Mouse (Mus musculus) G1E-ER4 (cell line): ENCODE measurements around the gene Mmp14. TPM values are rescaled to one million over a fixed set of nuclear protein-coding genes. Genes with fewer than 3 reads are reported as not detected.

Experiments
- GATA1 ChIP-seq: IDR thresholded peaks from one replicate; pipeline ENCODE4 v1.8.0; 2012; ENCODE audit warnings: low read length, inconsistent platforms
- polyA plus RNA-seq: library from polyadenylated mRNA; stranded (reverse); fragments of >175 nt; gene quantifications from 2 replicates; pipeline ENCODE4 v1.2.3, GENCODE M21; 2012

Gene Mmp14
- polyA plus RNA-seq, 1 experiment: 178 TPM

GRCm38 (mm10) chr14:54442548-54442947 lies 11.1 kb downstream of the Mmp14 start:
- TF ChIP-seq GATA1: no peak

DNA sequence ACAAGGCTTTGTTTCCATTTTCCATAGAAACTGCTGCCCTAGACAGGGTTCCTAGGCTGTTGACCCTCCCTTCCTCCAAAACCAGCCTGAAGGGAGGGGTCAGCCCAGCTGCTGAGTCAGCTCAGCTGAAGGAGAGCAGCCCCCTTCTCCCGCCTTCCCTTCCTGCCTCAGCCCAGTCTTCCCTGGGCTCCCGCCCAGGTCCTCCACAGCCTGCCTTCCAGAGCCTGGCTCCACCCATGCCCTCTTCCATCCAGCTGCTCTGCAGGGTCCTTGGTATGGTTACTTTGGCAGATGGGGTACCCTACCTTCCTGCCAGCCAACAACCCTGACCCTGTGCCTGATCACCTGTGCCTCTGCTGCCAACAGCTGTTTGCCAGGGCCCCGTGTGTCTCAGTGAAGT lies 11.8 kb downstream of the Mmp14 start:
- no peak for TF ChIP-seq GATA1

GRCm38 (mm10) chr14:54443712-54444618 lies 12.6 kb downstream of the Mmp14 start:
- no peak for TF ChIP-seq GATA1

- TF ChIP-seq GATA1: no peak
Measured at GRCm38 (mm10) chr14:54445476-54445875, 14.1 kb downstream of the Mmp14 start.

DNA sequence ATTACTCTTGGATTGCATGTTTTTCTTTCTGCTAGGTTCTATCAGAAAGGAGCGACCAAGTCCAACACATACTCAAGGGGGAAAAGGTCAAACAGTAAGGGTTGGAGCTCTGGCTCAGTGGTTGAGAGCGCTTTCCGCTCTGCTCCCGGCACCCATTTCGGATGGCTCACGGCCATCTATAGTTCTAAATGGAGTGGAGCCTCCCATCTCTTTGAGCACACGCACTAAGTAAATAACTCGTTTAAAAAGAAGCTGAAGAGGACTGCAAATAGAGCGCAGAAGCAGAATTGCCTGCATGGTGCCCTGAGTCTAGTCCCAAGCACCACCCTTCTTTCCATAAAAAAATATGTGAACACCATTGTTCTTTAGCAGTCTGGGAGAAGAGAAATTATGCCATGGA lies 22.2 kb downstream of the Mmp14 start:
- TF ChIP-seq GATA1: no peak

GRCm38 (mm10) chr14:54454669-54455528 lies 23.5 kb downstream of the Mmp14 start:
- TF ChIP-seq GATA1: no peak

DNA sequence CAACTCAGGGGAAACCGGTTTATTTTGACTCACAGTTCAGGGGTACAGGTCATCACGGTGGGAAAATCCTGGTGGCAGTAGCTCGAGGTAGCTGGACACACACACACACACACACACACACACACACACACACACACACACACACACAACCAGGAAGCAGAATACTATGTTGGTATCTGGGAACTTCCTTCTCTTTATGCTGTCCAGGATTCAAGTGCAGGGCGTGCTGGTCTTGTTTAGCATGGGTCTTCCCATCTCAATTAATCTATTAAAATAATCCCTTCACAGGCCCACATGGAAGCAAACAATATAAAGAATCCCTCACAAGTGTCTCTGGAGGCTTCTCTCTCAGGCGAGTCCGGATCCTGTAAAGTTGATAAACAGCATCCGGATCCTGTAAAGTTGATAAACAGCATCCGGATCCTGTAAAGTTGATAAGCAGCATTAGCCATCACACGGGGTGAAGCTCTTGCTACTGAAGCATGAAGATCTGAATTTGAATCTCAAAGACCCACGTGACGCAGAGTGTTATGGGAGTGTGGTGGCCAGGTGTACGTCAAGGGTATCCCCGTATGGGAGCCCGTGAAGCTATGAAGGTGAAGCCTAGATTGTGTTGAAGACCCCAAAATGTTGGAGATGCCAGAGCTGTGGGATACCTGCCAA lies 26.6 kb downstream of the Mmp14 start:
- peak; percentile 53 for TF ChIP-seq GATA1

DNA sequence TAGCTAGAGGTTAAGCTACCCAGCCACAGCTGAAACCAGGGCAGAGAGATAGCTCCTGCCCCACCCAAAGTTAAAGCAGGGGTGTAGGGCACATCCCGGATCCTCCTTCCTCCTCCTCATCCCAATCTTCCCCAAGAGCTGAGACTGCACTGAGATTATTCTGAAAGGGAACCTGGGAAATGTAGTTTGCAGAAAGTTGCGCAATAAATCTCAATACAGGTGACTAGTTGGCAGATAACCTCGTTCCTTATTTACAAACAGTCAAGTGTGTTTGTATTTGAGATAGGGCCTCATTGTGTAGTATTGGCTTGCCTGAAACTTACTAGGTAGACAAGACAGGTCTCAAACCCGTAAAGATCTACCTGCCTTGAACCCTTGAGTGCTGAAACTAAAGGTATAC lies 30.7 kb downstream of the Mmp14 start:
- no peak for TF ChIP-seq GATA1

- TF ChIP-seq GATA1: no peak
Measured at GRCm38 (mm10) chr14:54463108-54463958, 31.9 kb downstream of the Mmp14 start.

DNA sequence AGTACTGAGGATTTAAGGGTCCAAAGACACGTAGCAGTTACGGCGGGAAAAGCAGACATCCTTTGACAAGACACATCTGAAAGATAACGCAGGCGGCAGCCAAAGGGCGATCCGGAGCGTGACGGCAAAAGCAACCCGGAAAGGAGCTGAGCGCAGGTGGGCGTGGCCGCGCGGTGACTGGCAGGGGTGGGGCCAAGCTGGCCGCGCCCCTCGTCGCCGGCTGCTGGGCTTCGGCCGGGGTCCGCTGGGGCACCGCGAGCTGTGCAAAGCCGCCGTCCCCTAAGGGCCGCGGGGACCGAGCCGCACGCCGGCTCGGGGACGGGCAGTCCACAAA lies 32.5 kb downstream of the Mmp14 start, which contains the start of gene Lrp10:
Gene Lrp10 (plus strand): TSS at position 179 of the 334 bp plus-strand sequence.
- TF ChIP-seq GATA1: no peak

DNA sequence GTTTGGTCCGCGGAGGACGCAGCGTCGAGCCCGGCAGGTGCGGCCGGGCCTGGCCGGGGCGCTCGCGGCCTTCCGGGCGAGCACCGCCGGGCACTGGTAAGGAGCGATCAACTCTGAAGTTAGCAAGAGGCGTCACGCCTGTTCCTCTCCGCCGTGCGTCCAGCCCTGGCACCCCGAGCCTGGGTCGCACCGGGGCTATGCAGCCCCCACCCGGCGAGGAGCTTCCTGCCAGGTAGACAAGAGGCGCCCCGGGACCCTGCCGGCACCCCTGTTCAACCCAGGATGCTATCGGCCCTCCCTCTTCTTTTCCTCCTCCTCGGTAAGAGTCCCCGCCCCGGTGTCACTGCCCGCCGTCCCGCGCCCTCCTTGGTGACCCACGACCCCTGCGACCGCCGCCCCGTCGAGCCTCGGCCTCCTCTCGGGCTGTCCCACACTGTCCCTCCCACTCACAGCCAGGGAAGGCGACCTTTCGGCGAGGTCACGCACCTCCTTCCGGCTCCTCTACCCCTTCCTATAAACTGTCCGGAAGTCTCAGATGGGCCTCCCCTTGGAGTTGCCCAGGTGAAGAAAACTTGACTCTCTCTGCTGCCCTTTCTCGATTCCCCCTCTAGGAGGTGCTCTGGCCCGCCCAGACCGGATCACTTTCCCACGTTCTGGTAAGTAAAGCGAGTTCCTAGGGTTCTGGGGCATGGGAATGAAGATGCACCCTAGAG lies 33.0 kb downstream of the Mmp14 start:
- TF ChIP-seq GATA1: no peak

- TF ChIP-seq GATA1: no peak
Measured at GRCm38 (mm10) chr14:54471467-54471866, 40.1 kb downstream of the Mmp14 start.

- TF ChIP-seq GATA1: no peak
Measured at GRCm38 (mm10) chr14:54472671-54473070, 41.3 kb downstream of the Mmp14 start.

DNA sequence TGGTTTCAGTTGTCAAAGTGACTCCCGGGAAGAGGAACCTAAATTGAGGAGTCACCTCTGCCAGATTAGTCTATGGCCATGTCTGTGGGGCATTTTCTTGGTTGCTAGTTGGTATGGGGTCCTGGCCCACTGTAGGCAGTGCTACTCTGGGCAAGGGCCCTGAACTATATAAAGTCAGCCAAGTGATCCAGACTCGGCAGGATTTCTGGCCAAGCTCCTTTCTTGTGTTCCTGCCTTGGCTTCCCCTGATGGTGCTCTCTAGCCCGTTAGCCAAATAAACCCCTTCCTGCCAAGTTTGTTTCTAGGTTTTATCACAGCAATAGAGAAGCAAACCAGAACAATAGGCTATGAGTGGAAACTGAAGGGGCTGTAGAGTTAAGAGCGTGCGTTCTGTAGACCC lies 43.3 kb downstream of the Mmp14 start:
- no peak for TF ChIP-seq GATA1
